In genomic region chr10:14774499-14774898, GRCm38 (mm10) we compare ENCODE assay signal across 18 mouse cellular contexts. TPM values are rescaled to one million over a fixed set of nuclear protein-coding genes. Genes with fewer than 3 reads are reported as not detected.
DNase-seq lines count a peak whose midpoint lies in the region; ATAC-seq and TF ChIP-seq lines count a peak whose summit lies in the region.
"Had no signal": no experiment of that assay in that cellular context is flagged by ENCODE, and none has a peak within 500 bp of the region (broad histone marks: within the 10 kb centered on the region; RNA-seq: fewer than 3 reads in every experiment).

No protein-coding gene starts in this region.

- DNase-seq in limb, embryonic 10.5 days (ENCODE audit: low spot score), result no peak
- DNase-seq in MN1 (ENCODE audit: low spot score), result peak; percentile 32
- peak; percentile 31 for DNase-seq in embryonic facial prominence, embryonic 10.5 days (ENCODE audit: low spot score)
- peak; percentile 20 for DNase-seq in forebrain, postnatal 0 days
- DNase-seq in kidney, postnatal 14 days, result no peak
- DNase-seq in cerebellum, postnatal 4 days (ENCODE audit: low spot score in 2 of 2), result no peak
- DNase-seq: cerebellum, adult 9-10 months; heart, adult 11 months; kidney, adult 8-10 months; layer of hippocampus, adult 9-11 months; liver, postnatal 0 days; thymus, adult 2 months had no signal

- peak; percentile 47; the same call in 1 of the 2 replicates for ATAC-seq in limb, embryonic 12.5 days (ENCODE audit: insufficient number of reproducible peaks, insufficient read depth, low FRiP score, low TSS enrichment, low read depth)
- no peak for ATAC-seq in forebrain, postnatal 0 days
- ATAC-seq: liver, postnatal 0 days had no signal

- H3K36me3 ChIP-seq in limb, embryonic 12.5 days, result no peaks in the 10 kb centered on the region
- H3K36me3 ChIP-seq in limb, embryonic 10.5 days, result no peaks in the 10 kb centered on the region
- H3K36me3 ChIP-seq in embryonic facial prominence, embryonic 10.5 days (replicated peaks), result no peaks in the 10 kb centered on the region
- no peaks in the 10 kb centered on the region for H3K36me3 ChIP-seq in forebrain, postnatal 0 days (ENCODE audit: insufficient read depth)
- H3K36me3 ChIP-seq: heart, embryonic 15.5 days had no signal

- WGBS in limb, embryonic 12.5 days, result 39% methylated on average over 2 of the region's 2 CpGs
- 71% methylated on average over 2 of the region's 2 CpGs for WGBS in limb, embryonic 10.5 days
- 53% methylated on average over 2 of the region's 2 CpGs for WGBS in embryonic facial prominence, embryonic 10.5 days
- 22% methylated on average over 2 of the region's 2 CpGs for WGBS in forebrain, postnatal 0 days

- H3K27ac ChIP-seq in limb, embryonic 12.5 days, result no peak overlapping the region
- H3K27ac ChIP-seq in limb, embryonic 10.5 days, result no peak overlapping the region
- no peak overlapping the region for H3K27ac ChIP-seq in embryonic facial prominence, embryonic 10.5 days (replicated peaks)
- no peak overlapping the region for H3K27ac ChIP-seq in forebrain, postnatal 0 days (ENCODE audit: low read depth, low read length)
- H3K27ac ChIP-seq: heart, embryonic 15.5 days; macrophage had no signal

- no peaks in the 10 kb centered on the region for H3K9me3 ChIP-seq in limb, embryonic 12.5 days
- H3K9me3 ChIP-seq in limb, embryonic 10.5 days (replicated peaks), result no peaks in the 10 kb centered on the region
- H3K9me3 ChIP-seq in embryonic facial prominence, embryonic 10.5 days, result no peaks in the 10 kb centered on the region
- H3K9me3 ChIP-seq in forebrain, postnatal 0 days (ENCODE audit: low read length), result no peaks in the 10 kb centered on the region
- H3K9me3 ChIP-seq: heart, embryonic 15.5 days had no signal

- H3K27me3 ChIP-seq in limb, embryonic 12.5 days, result no peaks in the 10 kb centered on the region
- H3K27me3 ChIP-seq in limb, embryonic 10.5 days (ENCODE audit: low read depth, poor library complexity, severe bottlenecking), result no peaks in the 10 kb centered on the region
- no peaks in the 10 kb centered on the region for H3K27me3 ChIP-seq in embryonic facial prominence, embryonic 10.5 days (replicated peaks; ENCODE audit: low read depth, poor library complexity, severe bottlenecking)
- no peaks in the 10 kb centered on the region for H3K27me3 ChIP-seq in forebrain, postnatal 0 days (ENCODE audit: insufficient read depth, low read length)
- H3K27me3 ChIP-seq: CH12.LX; heart, embryonic 15.5 days had no signal

- TF ChIP-seq CTCF in forebrain, postnatal 0 days (IDR thresholded peaks at IDR 0.05; ENCODE audit: low read depth), result no peak

- H3K4me1 ChIP-seq in limb, embryonic 12.5 days (replicated peaks), result 0 out of 2 replicates have a peak, but pooled peaks cover 3% of the 10 kb centered on the region
- H3K4me1 ChIP-seq in limb, embryonic 10.5 days, result no peaks in the 10 kb centered on the region
- no peaks in the 10 kb centered on the region for H3K4me1 ChIP-seq in embryonic facial prominence, embryonic 10.5 days
- no peaks in the 10 kb centered on the region for H3K4me1 ChIP-seq in forebrain, postnatal 0 days (ENCODE audit: insufficient read depth)
- H3K4me1 ChIP-seq: heart, embryonic 15.5 days had no signal

- no peak overlapping the region for H3K4me2 ChIP-seq in limb, embryonic 12.5 days
- H3K4me2 ChIP-seq in forebrain, postnatal 0 days (ENCODE audit: low read depth), result no peak overlapping the region
- H3K4me2 ChIP-seq: heart, embryonic 15.5 days had no signal

- H3K4me3 ChIP-seq in limb, embryonic 12.5 days (replicated peaks), result no peak overlapping the region
- no peak overlapping the region for H3K4me3 ChIP-seq in limb, embryonic 10.5 days
- H3K4me3 ChIP-seq in embryonic facial prominence, embryonic 10.5 days, result no peak overlapping the region
- no peak overlapping the region for H3K4me3 ChIP-seq in forebrain, postnatal 0 days (ENCODE audit: low read depth, low read length)
- H3K4me3 ChIP-seq: heart, embryonic 15.5 days had no signal

- no peak overlapping the region for H3K9ac ChIP-seq in limb, embryonic 12.5 days (replicated peaks)
- H3K9ac ChIP-seq in forebrain, postnatal 0 days, result no peak overlapping the region
- H3K9ac ChIP-seq: heart, embryonic 15.5 days; liver, postnatal 0 days had no signal

RNA-seq across cellular contexts. Expression of gene Gje1, which starts 56.5 kb away (rescaled TPM):
- not detected in 2 replicates for polyA plus RNA-seq in limb, embryonic 12.5 days (2016; fragmentation: Nextera tagmentation; extraction: Ambion mirVana)
- polyA plus RNA-seq in limb, embryonic 10.5 days (2016; fragmentation: Nextera tagmentation; extraction: Ambion mirVana), result not detected in 2 replicates
- not detected in 2 replicates for polyA plus RNA-seq in embryonic facial prominence, embryonic 10.5 days (2016; fragmentation: Nextera tagmentation; extraction: Ambion mirVana)
- not detected in 2 replicates for total RNA-seq in forebrain, postnatal 0 days (2014; rRNA removed)
- not detected in 2 replicates for polyA plus RNA-seq in forebrain, postnatal 0 days (2015; fragmentation: Nextera tagmentation; extraction: Ambion mirVana)
- total RNA-seq: adrenal gland, adult 18-20 months; CH12.LX; gastrocnemius, adult 18-20 months had no signal
- polyA plus RNA-seq: heart, embryonic 15.5 days; liver, postnatal 0 days; macrophage; thymus, adult 2 months had no signal

Comparison
In these comparisons a context has a peak if more than half of its experiments do, and no peak if none do; other contexts are left out.
1. DNase-seq: peak in MN1 (single experiment), embryonic facial prominence, embryonic 10.5 days (single experiment) and forebrain, postnatal 0 days (single experiment); none in limb, embryonic 10.5 days (single experiment), kidney, postnatal 14 days (single experiment) and cerebellum, postnatal 4 days (0 of 2).